Mouse (Mus musculus) embryonic facial prominence, embryonic 10.5 days (tissue): ENCODE data around the gene Isg20l2. TPM values are rescaled to one million over a fixed set of nuclear protein-coding genes. Genes with fewer than 3 reads are reported as not detected.
A peak's percentile ranks its signal among the peaks of the same experiment; 100 is the strongest.

Source experiments
- DNase-seq: peaks from one replicate; pipeline ENCODE4 v3.0.0-alpha.2; 2017; ENCODE audit warnings: low spot score
- H3K27ac ChIP-seq: fragments of 300-500 bp; sonication (generic); replicated peaks from 2 replicates; pipeline ENCODE4 v1.5.1; 2016; ENCODE audit warnings: mild to moderate bottlenecking
- H3K27me3 ChIP-seq: fragments of 300-500 bp; sonication (generic); replicated peaks from 2 replicates; pipeline ENCODE4 v1.6.1; 2016; ENCODE audit warnings: low read depth, mild to moderate bottlenecking; ENCODE audit not compliant: poor library complexity, severe bottlenecking
- H3K36me3 ChIP-seq: fragments of 300-500 bp; sonication (generic); replicated peaks from 2 replicates; pipeline ENCODE4 v1.6.1; 2016; ENCODE audit warnings: mild to moderate bottlenecking, moderate library complexity
- H3K4me1 ChIP-seq: fragments of 300-500 bp; sonication (generic); 2 replicates; pipeline ENCODE4 v1.6.1; 2016
- H3K4me3 ChIP-seq: fragments of 300-500 bp; sonication (generic); 2 replicates; pipeline ENCODE4 v1.5.1; 2016; ENCODE audit warnings: mild to moderate bottlenecking, moderate library complexity
- H3K9me3 ChIP-seq: fragments of 300-500 bp; sonication (generic); 2 replicates; pipeline ENCODE4 v1.6.1; 2016; ENCODE audit warnings: mild to moderate bottlenecking
- WGBS: fragments of 180-500 bp; shearing (Covaris S2); methylation state at CpG from one replicate; pipeline ENCODE4 v1.1.7; 2016; 5-methylcytosine and 5-hydroxymethylcytosine counted together
- polyA plus RNA-seq: library from polyadenylated mRNA; unstranded; fragments of >200 nt; fragmentation: Nextera tagmentation; extraction: Ambion mirVana; gene quantifications from 2 replicates; pipeline ENCODE4 v1.2.1, GENCODE M21; 2016

Isg20l2 gene
- polyA plus RNA-seq, 1 experiment from 2014 or later, result 81.3 TPM

DNA sequence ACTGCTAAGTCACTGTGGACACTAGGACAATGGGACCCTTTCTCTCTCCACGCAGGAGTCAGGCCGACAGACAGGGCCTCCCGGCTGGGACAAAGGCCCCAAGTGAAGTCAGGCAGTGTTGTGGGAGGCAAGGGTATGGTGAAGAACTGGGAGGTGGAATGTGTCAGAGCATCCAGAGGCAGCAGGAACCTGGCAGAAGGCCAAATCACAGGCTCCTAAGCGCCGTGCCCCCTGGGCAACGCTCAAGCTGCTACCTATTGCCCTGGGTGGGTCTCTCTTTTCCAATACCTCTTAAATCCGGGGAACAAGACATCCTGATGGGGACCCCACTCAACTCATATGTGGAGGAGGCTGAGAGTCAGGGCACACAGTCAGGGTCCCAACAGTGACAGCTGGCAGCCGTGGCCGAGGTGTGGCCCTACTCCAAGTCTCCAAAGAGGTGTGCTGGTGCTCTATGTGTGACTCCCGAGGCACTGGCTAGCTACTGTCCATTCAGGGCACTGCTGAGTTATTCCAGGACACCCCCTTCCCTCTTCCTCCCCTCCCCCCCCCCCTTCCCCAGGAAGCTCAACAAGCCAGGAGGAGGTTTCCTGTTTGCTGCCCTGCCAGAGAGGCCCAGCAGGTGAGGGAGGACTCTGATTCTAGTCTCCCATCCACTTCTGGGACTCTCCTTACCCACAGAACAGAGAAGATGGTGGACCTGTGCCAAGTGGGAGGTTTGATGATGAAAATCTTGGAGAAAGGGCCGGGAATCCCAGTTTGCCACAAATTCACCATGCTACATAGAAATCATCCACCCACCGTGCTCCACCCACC is 55.6 kb downstream of the Isg20l2 start:
- Histone ChIP-seq H3K9me3 (no peaks in the 10 kb centered on the region), H3K27me3 (peaks cover 45% of the 10 kb centered on the region), H3K4me3 (peak overlapping the region; percentile 56; the same call in 1 of the 2 replicates), H3K36me3 (no peaks in the 10 kb centered on the region; the same call in 1 of the 2 replicates), H3K27ac (peak overlapping the region; percentile 65), H3K4me1 (peaks cover 86% of the 10 kb centered on the region)
- DNase-seq, result no peak
- WGBS, result 48% methylated on average over 12 of the region's 12 CpGs

DNA sequence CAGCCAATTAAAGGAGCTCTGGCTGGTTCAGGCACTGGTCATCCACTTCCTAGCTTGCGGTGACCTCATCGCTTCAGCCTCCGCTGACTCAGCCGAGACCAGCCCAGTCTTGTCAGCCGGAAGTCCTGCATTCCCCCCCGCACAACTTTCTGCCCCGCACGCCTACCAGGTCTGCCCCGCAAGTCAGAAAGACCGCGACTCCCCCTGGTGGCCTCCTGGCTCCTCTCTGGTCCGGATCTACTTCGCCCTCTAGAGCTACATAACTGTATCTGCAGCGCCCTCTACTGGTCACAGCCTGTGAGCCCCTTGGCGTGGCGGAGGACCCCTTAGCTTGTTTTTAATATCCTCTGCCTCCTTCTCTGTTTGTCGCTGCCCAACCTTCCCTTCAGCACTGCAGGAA is 56.8 kb downstream of the Isg20l2 start:
- Histone ChIP-seq H3K36me3 (no peaks in the 10 kb centered on the region), H3K9me3 (no peaks in the 10 kb centered on the region), H3K27me3 (peaks cover 56% of the 10 kb centered on the region), H3K27ac (peak overlapping the region; percentile 65), H3K4me3 (peak overlapping the region; percentile 56), H3K4me1 (peaks cover 74% of the 10 kb centered on the region)
- DNase-seq, result peak; percentile 98
- 0% methylated on average over 17 of the region's 17 CpGs for WGBS

DNA sequence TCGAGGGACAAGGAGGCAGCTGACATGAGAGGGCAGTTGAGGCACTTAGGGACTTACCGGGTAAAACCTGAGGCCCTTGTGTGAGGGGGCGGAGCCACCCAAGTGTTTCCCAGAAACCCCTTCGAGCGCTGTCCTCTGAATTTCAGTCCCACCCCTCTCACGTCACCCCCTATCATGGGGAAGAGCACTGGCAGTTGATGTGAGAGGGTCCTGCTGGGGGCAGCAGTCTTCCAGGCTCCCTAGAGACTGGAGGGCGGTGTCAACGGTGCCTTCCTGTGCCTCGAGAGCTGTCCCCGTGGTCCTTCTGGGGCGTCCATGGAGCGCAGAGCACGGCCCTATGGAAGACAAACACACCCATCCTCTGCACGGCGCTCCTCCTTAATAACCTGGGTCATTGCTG is 57.5 kb downstream of the Isg20l2 start:
- Histone ChIP-seq H3K27me3 (peaks cover 64% of the 10 kb centered on the region), H3K36me3 (no peaks in the 10 kb centered on the region), H3K27ac (peak overlapping the region; percentile 65), H3K4me3 (peak overlapping the region; percentile 56), H3K4me1 (peaks cover 68% of the 10 kb centered on the region), H3K9me3 (no peaks in the 10 kb centered on the region)
- peak; percentile 78 for DNase-seq
- WGBS, result under 1% methylated on average over 15 of the region's 15 CpGs

DNA sequence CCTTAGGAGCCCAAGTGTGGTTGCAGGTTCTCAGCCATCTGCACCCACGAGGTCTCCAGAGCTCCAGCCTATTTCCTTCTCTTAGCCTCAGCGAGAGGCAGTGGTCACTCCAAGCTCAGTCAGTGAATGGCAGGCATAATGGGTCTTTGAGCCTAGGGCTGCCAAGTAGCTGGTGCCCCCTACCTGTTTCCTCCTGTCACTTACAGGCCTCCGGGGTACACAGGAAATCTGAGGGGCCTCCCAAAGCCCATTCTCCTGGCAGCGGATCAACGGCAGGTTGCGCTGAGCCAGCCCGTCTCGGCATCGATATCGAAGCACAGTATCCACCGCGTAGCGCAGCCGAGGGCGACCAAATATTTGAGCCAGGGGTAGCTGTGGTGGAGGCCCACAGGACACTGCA is 58.0 kb downstream of the Isg20l2 start:
- Histone ChIP-seq H3K27me3 (peaks cover 68% of the 10 kb centered on the region), H3K27ac (peak overlapping the region; percentile 64), H3K4me1 (peaks cover 68% of the 10 kb centered on the region), H3K36me3 (no peaks in the 10 kb centered on the region), H3K9me3 (no peaks in the 10 kb centered on the region), H3K4me3 (peak overlapping the region; percentile 56)
- 6% methylated on average over 15 of the region's 15 CpGs for WGBS
- DNase-seq, result no peak

DNA sequence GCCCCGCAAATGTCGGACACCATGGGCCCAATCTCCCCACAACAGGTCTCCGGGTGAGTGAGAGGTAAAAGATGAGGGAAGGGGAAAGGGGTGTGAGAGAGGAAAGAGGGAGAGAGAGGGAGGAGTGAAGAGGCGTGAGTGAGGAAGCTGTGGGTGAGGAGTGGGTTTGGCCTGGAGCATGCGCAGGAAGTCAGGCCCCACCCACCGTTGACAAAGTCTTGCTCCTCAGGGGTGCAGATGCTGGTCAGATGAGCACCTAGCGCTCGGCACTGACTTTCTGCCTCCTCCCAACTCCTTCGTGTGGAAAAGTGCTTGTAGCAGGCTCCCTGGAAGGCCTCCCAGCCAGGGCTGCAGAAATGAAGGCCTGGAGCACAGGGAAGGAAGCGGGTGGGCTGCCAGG is 59.8 kb downstream of the Isg20l2 start:
- Histone ChIP-seq H3K4me3 (0 out of 2 replicates have a peak overlapping the region, but pooled peaks have one; percentile 5), H3K4me1 (peaks cover 56% of the 10 kb centered on the region), H3K9me3 (no peaks in the 10 kb centered on the region), H3K36me3 (no peaks in the 10 kb centered on the region), H3K27me3 (peaks cover 83% of the 10 kb centered on the region), H3K27ac (no peak overlapping the region)
- WGBS, result 26% methylated on average over 10 of the region's 10 CpGs
- DNase-seq, result no peak

Other genes starting within 250 kb of the Isg20l2 start
- gene Lrrc71, start 181.7 kb upstream of the Isg20l2 start, polyA plus RNA-seq, result 0.28 and 0.41 TPM in 2 replicates
- gene Ntrk1, start 135.2 kb upstream of the Isg20l2 start, polyA plus RNA-seq, result 10.7 and 11.0 TPM in 2 replicates
- 0.49 and 0.54 TPM in 2 replicates for gene Insrr, start 133.4 kb upstream of the Isg20l2 start, polyA plus RNA-seq
- gene Pear1, start 106.0 kb upstream of the Isg20l2 start, polyA plus RNA-seq, result 12.2 and 13.4 TPM in 2 replicates
- gene Sh2d2a, start 83.6 kb upstream of the Isg20l2 start, polyA plus RNA-seq, result not detected in 2 replicates
- 19.7 and 20.6 TPM in 2 replicates for gene Prcc, start 44.7 kb upstream of the Isg20l2 start, polyA plus RNA-seq
- gene Hdgf, start 24.0 kb upstream of the Isg20l2 start, polyA plus RNA-seq, result 269 and 278 TPM in 2 replicates
- 78.4 and 79.3 TPM in 2 replicates for gene Mrpl24, start 10.8 kb upstream of the Isg20l2 start, polyA plus RNA-seq
- gene Rrnad1, start 403 bp downstream of the Isg20l2 start, polyA plus RNA-seq, result 20.6 and 21.5 TPM in 2 replicates
- gene Crabp2, start 18.4 kb downstream of the Isg20l2 start, polyA plus RNA-seq, result 686 and 800 TPM in 2 replicates
- 35.3 and 46.2 TPM in 2 replicates for gene Nes, start 40.8 kb downstream of the Isg20l2 start, polyA plus RNA-seq
- 0.32 and 0.41 TPM in 2 replicates for gene Bcan, start 69.9 kb downstream of the Isg20l2 start, polyA plus RNA-seq
- gene Hapln2, start 97.3 kb downstream of the Isg20l2 start, polyA plus RNA-seq, result not detected in 2 replicates
- gene Gpatch4, start 112.8 kb downstream of the Isg20l2 start, polyA plus RNA-seq, result 52.2 and 52.4 TPM in 2 replicates
- 126 and 145 TPM in 2 replicates for gene Naxe, start 128.2 kb downstream of the Isg20l2 start, polyA plus RNA-seq
- gene Ttc24, start 148.0 kb downstream of the Isg20l2 start, polyA plus RNA-seq, result 0.09 and 0.24 TPM in 2 replicates
- gene Iqgap3, start 151.7 kb downstream of the Isg20l2 start, polyA plus RNA-seq, result 27.3 and 28.2 TPM in 2 replicates
- gene Mef2d, start 212.1 kb downstream of the Isg20l2 start, polyA plus RNA-seq, result 11.1 and 12.1 TPM in 2 replicates